Mouse (Mus musculus) forebrain, postnatal 0 days (tissue): Measurements from ENCODE around the gene Ccdc58. TPM values are rescaled to one million over a fixed set of nuclear protein-coding genes. Genes with fewer than 3 reads are reported as not detected.
"Not testable (repeated sequence)": the region's sequence is repeated elsewhere in the genome, so short reads cannot be mapped to it uniquely, and the experiment has no call there.

Experiments
- ATAC-seq: fragments of 200-750 bp; cut with Nextera tagmentation; 2 replicates; pipeline ENCODE4 v1.8.0; 2017; ENCODE audit warnings: mild to moderate bottlenecking, moderate library complexity
- DNase-seq: peaks from one replicate; pipeline ENCODE4 v3.0.0-alpha.2; 2015
- H3K27ac ChIP-seq: fragments of 300-500 bp; sonication (generic); 2 replicates; pipeline ENCODE4 v1.5.1; 2014; ENCODE audit warnings: low read depth, mild to moderate bottlenecking, antibody characterized with exemption, low read length, moderate library complexity, mixed read lengths
- H3K27me3 ChIP-seq: fragments of 300-500 bp; sonication (generic); 2 replicates; pipeline ENCODE4 v1.6.1; 2014; ENCODE audit warnings: mild to moderate bottlenecking, low read length, mixed read lengths; ENCODE audit not compliant: insufficient read depth
- H3K36me3 ChIP-seq: fragments of 300-500 bp; sonication (generic); 2 replicates; pipeline ENCODE4 v1.6.1; 2014; ENCODE audit warnings: mild to moderate bottlenecking, moderate library complexity; ENCODE audit not compliant: insufficient read depth
- H3K4me1 ChIP-seq: fragments of 300-500 bp; sonication (generic); 2 replicates; pipeline ENCODE4 v1.6.1; 2014; ENCODE audit warnings: antibody characterized with exemption; ENCODE audit not compliant: insufficient read depth
- H3K4me2 ChIP-seq: fragments of 300-500 bp; sonication (generic); 2 replicates; pipeline ENCODE4 v1.6.1; 2014; ENCODE audit warnings: low read depth, mild to moderate bottlenecking, moderate library complexity
- H3K4me3 ChIP-seq: fragments of 300-500 bp; sonication (generic); 2 replicates; pipeline ENCODE4 v1.5.1; 2014; ENCODE audit warnings: low read depth, low read length, mixed read lengths
- H3K9ac ChIP-seq: fragments of 300-500 bp; sonication (generic); 2 replicates; pipeline ENCODE4 v1.6.1; 2014; ENCODE audit warnings: mild to moderate bottlenecking
- H3K9me3 ChIP-seq: fragments of 300-500 bp; sonication (generic); 2 replicates; pipeline ENCODE4 v1.6.1; 2016; ENCODE audit warnings: low read length
- CTCF ChIP-seq: sonication (generic); IDR thresholded peaks from 2 replicates; pipeline ENCODE4 v1.5.1; 2016; ENCODE audit warnings: antibody characterized with exemption, control low read depth, low read depth
- WGBS: fragments of 180-500 bp; shearing (Covaris S2); extraction: QIAGEN DNeasy Blood & Tissue Kit; methylation state at CpG from one replicate; pipeline ENCODE4 v1.1.7; 2014; 5-methylcytosine and 5-hydroxymethylcytosine counted together
- polyA plus RNA-seq: library from polyadenylated mRNA; unstranded; fragments of >200 nt; fragmentation: Nextera tagmentation; extraction: Ambion mirVana; gene quantifications from 2 replicates; pipeline ENCODE4 v1.2.1, GENCODE M21; 2015
- total RNA-seq: library from RNA; depleted of rRNA; stranded (reverse); fragments of >200 nt; gene quantifications from 2 replicates; pipeline ENCODE4 v1.2.3, GENCODE M21; 2014

Gene Ccdc58
- total and polyA plus RNA-seq, 2 experiments from 2014 or later, result 18.9 to 25.9 TPM

- ATAC-seq (no peak), DNase-seq (no peak)
- WGBS, result 89% methylated on average over 3 of the region's 3 CpGs
- Histone ChIP-seq H3K27ac (no peak overlapping the region), H3K4me1 (peaks cover 11% of the 10 kb centered on the region), H3K36me3 (no peaks in the 10 kb centered on the region; the same call in 1 of the 2 replicates), H3K4me2 (no peak overlapping the region), H3K4me3 (no peak overlapping the region), H3K9ac (no peak overlapping the region), H3K9me3 (no peaks in the 10 kb centered on the region), H3K27me3 (no peaks in the 10 kb centered on the region)
- no peak for TF ChIP-seq CTCF
Measured at GRCm38 (mm10) chr16:36074772-36075171, 3.3 kb downstream of the Ccdc58 start.

- H3K4me2 ChIP-seq, result no peak overlapping the region
- DNase-seq (no peak), ATAC-seq (no peak)
- 99% methylated on average over 3 of the region's 3 CpGs for WGBS
- no peak overlapping the region for H3K27ac ChIP-seq
- no peaks in the 10 kb centered on the region for H3K9me3 ChIP-seq
- no peak overlapping the region for H3K4me3 ChIP-seq
- no peaks in the 10 kb centered on the region for H3K4me1 ChIP-seq
- no peaks in the 10 kb centered on the region for H3K27me3 ChIP-seq
- H3K9ac ChIP-seq, result no peak overlapping the region
- TF ChIP-seq CTCF, result no peak
- peaks cover 6% of the 10 kb centered on the region; the same call in 1 of the 2 replicates for H3K36me3 ChIP-seq
Measured at GRCm38 (mm10) chr16:36079916-36080315, 8.4 kb downstream of the Ccdc58 start.

GRCm38 (mm10) chr16:36087846-36088245 is 16.4 kb downstream of the Ccdc58 start:
- H3K9me3 ChIP-seq, result no peaks in the 10 kb centered on the region
- no peak overlapping the region for H3K27ac ChIP-seq
- no peak overlapping the region for H3K4me3 ChIP-seq
- no peaks in the 10 kb centered on the region for H3K4me1 ChIP-seq
- no peak overlapping the region for H3K9ac ChIP-seq
- 83% methylated on average over 4 of the region's 4 CpGs for WGBS
- H3K4me2 ChIP-seq, result no peak overlapping the region
- TF ChIP-seq CTCF, result no peak
- H3K27me3 ChIP-seq, result no peaks in the 10 kb centered on the region
- DNase-seq (no peak), ATAC-seq (no peak)
- peaks cover 23% of the 10 kb centered on the region for H3K36me3 ChIP-seq

GRCm38 (mm10) chr16:36089065-36089464 is 17.6 kb downstream of the Ccdc58 start:
- WGBS, result 89% methylated on average over 7 of the region's 7 CpGs
- Histone ChIP-seq H3K4me3 (no peak overlapping the region), H3K9me3 (no peaks in the 10 kb centered on the region), H3K36me3 (peaks cover 18% of the 10 kb centered on the region), H3K27me3 (no peaks in the 10 kb centered on the region), H3K27ac (no peak overlapping the region), H3K4me2 (no peak overlapping the region), H3K4me1 (no peaks in the 10 kb centered on the region), H3K9ac (no peak overlapping the region)
- ATAC-seq (no peak), DNase-seq (no peak)
- TF ChIP-seq CTCF, result no peak

- no peaks in the 10 kb centered on the region for H3K9me3 ChIP-seq
- ATAC-seq (peak; percentile 47; the same call in 1 of the 2 replicates), DNase-seq (peak; percentile 14)
- WGBS, result 52% methylated on average over 8 of the region's 8 CpGs
- peaks cover 18% of the 10 kb centered on the region for H3K36me3 ChIP-seq
- no peaks in the 10 kb centered on the region for H3K27me3 ChIP-seq
- H3K27ac ChIP-seq, result no peak overlapping the region
- no peak overlapping the region for H3K9ac ChIP-seq
- TF ChIP-seq CTCF, result peak; percentile 38; the same call in 1 of the 2 replicates
- no peak overlapping the region for H3K4me3 ChIP-seq
- no peak overlapping the region for H3K4me2 ChIP-seq
- no peaks in the 10 kb centered on the region for H3K4me1 ChIP-seq
Measured at GRCm38 (mm10) chr16:36089850-36090616, 18.5 kb downstream of the Ccdc58 start.

- Histone ChIP-seq H3K9ac (no peak overlapping the region), H3K36me3 (peaks cover 12% of the 10 kb centered on the region; the same call in 1 of the 2 replicates), H3K27me3 (no peaks in the 10 kb centered on the region), H3K9me3 (no peaks in the 10 kb centered on the region), H3K4me1 (no peaks in the 10 kb centered on the region), H3K4me3 (no peak overlapping the region), H3K27ac (no peak overlapping the region), H3K4me2 (no peak overlapping the region)
- DNase-seq (no peak), ATAC-seq (no peak)
- WGBS, result 83% methylated on average over 11 of the region's 11 CpGs
- no peak for TF ChIP-seq CTCF
Measured at GRCm38 (mm10) chr16:36090785-36091509, 19.5 kb downstream of the Ccdc58 start.

- no peak overlapping the region for H3K27ac ChIP-seq
- H3K27me3 ChIP-seq, result no peaks in the 10 kb centered on the region
- no peaks in the 10 kb centered on the region for H3K36me3 ChIP-seq
- no peak overlapping the region for H3K4me3 ChIP-seq
- 74% methylated on average over 3 of the region's 3 CpGs for WGBS
- no peaks in the 10 kb centered on the region for H3K9me3 ChIP-seq
- no peak overlapping the region for H3K4me2 ChIP-seq
- no peak overlapping the region for H3K9ac ChIP-seq
- TF ChIP-seq CTCF, result no peak
- DNase-seq (no peak), ATAC-seq (peak; percentile 59; the same call in 1 of the 2 replicates)
- no peaks in the 10 kb centered on the region for H3K4me1 ChIP-seq
Measured at GRCm38 (mm10) chr16:36094079-36094478, 22.6 kb downstream of the Ccdc58 start.

- 94% methylated on average over 12 of the region's 12 CpGs for WGBS
- ATAC-seq, H3K4me2 ChIP-seq, H3K9ac ChIP-seq, H3K36me3 ChIP-seq, H3K27me3 ChIP-seq, H3K9me3 ChIP-seq, DNase-seq, H3K4me1 ChIP-seq, H3K4me3 ChIP-seq, H3K27ac ChIP-seq: not testable (repeated sequence)
Measured at GRCm38 (mm10) chr16:36097813-36098499, 26.5 kb downstream of the Ccdc58 start.
